Mouse (Mus musculus) kidney, embryonic 16.5 days (tissue): Measurements from ENCODE around the gene Pik3r6. TPM values are rescaled to one million over a fixed set of nuclear protein-coding genes. Genes with fewer than 3 reads are reported as not detected.

Experiments used
- ATAC-seq: fragments of 200-750 bp; cut with Nextera tagmentation; 2 replicates; pipeline ENCODE4 v1.8.0; 2017; ENCODE audit warnings: moderate TSS enrichment; ENCODE audit not compliant: low FRiP score, low TSS enrichment
- H3K27ac ChIP-seq: fragments of 300-500 bp; sonication (generic); 2 replicates; pipeline ENCODE4 v1.5.1; 2014; ENCODE audit warnings: low read length
- H3K27me3 ChIP-seq: fragments of 300-500 bp; sonication (generic); 2 replicates; pipeline ENCODE4 v1.6.1; 2014; ENCODE audit warnings: low read length, control low read depth, mixed read lengths; ENCODE audit not compliant: insufficient read depth
- H3K36me3 ChIP-seq: fragments of 300-500 bp; sonication (generic); 2 replicates; pipeline ENCODE4 v1.6.1; 2014; ENCODE audit warnings: low read length, control low read depth, mixed read lengths; ENCODE audit not compliant: insufficient read depth
- H3K4me1 ChIP-seq: fragments of 300-500 bp; sonication (generic); 2 replicates; pipeline ENCODE4 v1.6.1; 2014; ENCODE audit warnings: low read length, control low read depth, mixed read lengths; ENCODE audit not compliant: insufficient read depth
- H3K4me2 ChIP-seq: fragments of 300-500 bp; sonication (generic); replicated peaks from 2 replicates; pipeline ENCODE4 v1.6.1; 2014; ENCODE audit warnings: low read depth, low read length
- H3K4me3 ChIP-seq: fragments of 300-500 bp; sonication (generic); 2 replicates; pipeline ENCODE4 v1.5.1; 2014; ENCODE audit warnings: mild to moderate bottlenecking, low read length
- H3K9ac ChIP-seq: fragments of 300-500 bp; sonication (generic); replicated peaks from 2 replicates; pipeline ENCODE4 v1.6.1; 2014; ENCODE audit warnings: low read length
- H3K9me3 ChIP-seq: fragments of 300-500 bp; sonication (generic); 2 replicates; pipeline ENCODE4 v1.6.1; 2016; ENCODE audit warnings: low read length, control low read depth
- WGBS: fragments of 180-500 bp; shearing (Covaris S2); extraction: QIAGEN DNeasy Blood & Tissue Kit; methylation state at CpG from one replicate; pipeline ENCODE4 v1.1.7; 2014; 5-methylcytosine and 5-hydroxymethylcytosine counted together
- polyA plus RNA-seq: library from polyadenylated mRNA; unstranded; fragments of >200 nt; fragmentation: Nextera tagmentation; extraction: Ambion mirVana; gene quantifications from 2 replicates; pipeline ENCODE4 v1.2.1, GENCODE M21; 2015

Gene Pik3r6
- polyA plus RNA-seq, 1 experiment from 2014 or later, result 5.0 TPM

GRCm38 (mm10) chr11:68468886-68469285 is 33.9 kb upstream of the Pik3r6 start:
- WGBS, result 77% methylated on average over 4 of the region's 4 CpGs
- Histone ChIP-seq H3K4me3 (no peak overlapping the region), H3K4me2 (no peak overlapping the region), H3K36me3 (no peaks in the 10 kb centered on the region), H3K9me3 (no peaks in the 10 kb centered on the region), H3K9ac (no peak overlapping the region), H3K4me1 (no peaks in the 10 kb centered on the region), H3K27me3 (no peaks in the 10 kb centered on the region), H3K27ac (no peak overlapping the region)
- ATAC-seq, result no peak

GRCm38 (mm10) chr11:68472162-68472849 is 30.5 kb upstream of the Pik3r6 start:
- Histone ChIP-seq H3K4me3 (no peak overlapping the region), H3K36me3 (no peaks in the 10 kb centered on the region), H3K9me3 (no peaks in the 10 kb centered on the region), H3K4me1 (no peaks in the 10 kb centered on the region), H3K4me2 (no peak overlapping the region), H3K27ac (no peak overlapping the region), H3K9ac (no peak overlapping the region), H3K27me3 (no peaks in the 10 kb centered on the region)
- 79% methylated on average over 5 of the region's 5 CpGs for WGBS
- no peak for ATAC-seq

- Histone ChIP-seq H3K4me3 (no peak overlapping the region), H3K27me3 (no peaks in the 10 kb centered on the region), H3K27ac (no peak overlapping the region), H3K9ac (no peak overlapping the region), H3K4me1 (no peaks in the 10 kb centered on the region), H3K9me3 (no peaks in the 10 kb centered on the region), H3K36me3 (no peaks in the 10 kb centered on the region), H3K4me2 (no peak overlapping the region)
- WGBS, result 75% methylated on average over 6 of the region's 6 CpGs
- no peak for ATAC-seq
Observed at GRCm38 (mm10) chr11:68474600-68474999, 28.2 kb upstream of the Pik3r6 start.

- H3K4me1 ChIP-seq, result no peaks in the 10 kb centered on the region
- no peaks in the 10 kb centered on the region for H3K36me3 ChIP-seq
- 88% methylated on average over 7 of the region's 7 CpGs for WGBS
- no peak overlapping the region for H3K9ac ChIP-seq
- H3K4me3 ChIP-seq, result no peak overlapping the region
- no peak for ATAC-seq
- H3K27me3 ChIP-seq, result no peaks in the 10 kb centered on the region
- no peak overlapping the region for H3K4me2 ChIP-seq
- H3K9me3 ChIP-seq, result no peaks in the 10 kb centered on the region
- no peak overlapping the region for H3K27ac ChIP-seq
Observed at GRCm38 (mm10) chr11:68475676-68476075, 27.1 kb upstream of the Pik3r6 start.

GRCm38 (mm10) chr11:68477661-68478060 is 25.2 kb upstream of the Pik3r6 start:
- no peak overlapping the region for H3K9ac ChIP-seq
- no peak overlapping the region for H3K4me3 ChIP-seq
- no peak for ATAC-seq
- WGBS, result 77% methylated on average over 6 of the region's 6 CpGs
- H3K27me3 ChIP-seq, result no peaks in the 10 kb centered on the region
- H3K36me3 ChIP-seq, result no peaks in the 10 kb centered on the region
- no peak overlapping the region for H3K4me2 ChIP-seq
- H3K4me1 ChIP-seq, result no peaks in the 10 kb centered on the region
- no peak overlapping the region for H3K27ac ChIP-seq
- H3K9me3 ChIP-seq, result no peaks in the 10 kb centered on the region

GRCm38 (mm10) chr11:68478574-68478981 is 24.2 kb upstream of the Pik3r6 start:
- Histone ChIP-seq H3K9me3 (no peaks in the 10 kb centered on the region), H3K9ac (no peak overlapping the region), H3K4me3 (no peak overlapping the region), H3K27me3 (no peaks in the 10 kb centered on the region), H3K4me2 (no peak overlapping the region), H3K27ac (no peak overlapping the region), H3K4me1 (no peaks in the 10 kb centered on the region), H3K36me3 (no peaks in the 10 kb centered on the region)
- no peak for ATAC-seq
- 72% methylated on average over 3 of the region's 3 CpGs for WGBS

GRCm38 (mm10) chr11:68480660-68481059 is 22.2 kb upstream of the Pik3r6 start:
- Histone ChIP-seq H3K9ac (no peak overlapping the region), H3K27me3 (no peaks in the 10 kb centered on the region), H3K4me2 (no peak overlapping the region), H3K36me3 (no peaks in the 10 kb centered on the region), H3K4me3 (no peak overlapping the region), H3K9me3 (no peaks in the 10 kb centered on the region), H3K27ac (no peak overlapping the region), H3K4me1 (no peaks in the 10 kb centered on the region)
- 86% methylated on average over 4 of the region's 4 CpGs for WGBS
- no peak for ATAC-seq

GRCm38 (mm10) chr11:68482001-68482400 is 20.8 kb upstream of the Pik3r6 start:
- Histone ChIP-seq H3K27me3 (no peaks in the 10 kb centered on the region), H3K36me3 (no peaks in the 10 kb centered on the region), H3K4me1 (no peaks in the 10 kb centered on the region), H3K4me2 (no peak overlapping the region), H3K9ac (no peak overlapping the region), H3K9me3 (no peaks in the 10 kb centered on the region), H3K27ac (no peak overlapping the region), H3K4me3 (no peak overlapping the region)
- ATAC-seq, result no peak

GRCm38 (mm10) chr11:68483213-68483612 is 19.6 kb upstream of the Pik3r6 start:
- no peak for ATAC-seq
- WGBS, result 73% methylated on average over 6 of the region's 6 CpGs
- H3K9ac ChIP-seq, result no peak overlapping the region
- no peaks in the 10 kb centered on the region for H3K27me3 ChIP-seq
- no peaks in the 10 kb centered on the region for H3K4me1 ChIP-seq
- no peak overlapping the region for H3K27ac ChIP-seq
- H3K36me3 ChIP-seq, result no peaks in the 10 kb centered on the region
- no peak overlapping the region for H3K4me3 ChIP-seq
- H3K4me2 ChIP-seq, result no peak overlapping the region
- no peaks in the 10 kb centered on the region for H3K9me3 ChIP-seq

- Histone ChIP-seq H3K9ac (no peak overlapping the region), H3K27ac (no peak overlapping the region), H3K4me1 (no peaks in the 10 kb centered on the region), H3K36me3 (no peaks in the 10 kb centered on the region), H3K27me3 (no peaks in the 10 kb centered on the region), H3K9me3 (no peaks in the 10 kb centered on the region), H3K4me2 (no peak overlapping the region), H3K4me3 (no peak overlapping the region)
- 66% methylated on average over 3 of the region's 3 CpGs for WGBS
- no peak for ATAC-seq
Observed at GRCm38 (mm10) chr11:68484431-68484830, 18.4 kb upstream of the Pik3r6 start.
